Mouse (Mus musculus): ENCODE data around the gene Setd1b.

DNA sequence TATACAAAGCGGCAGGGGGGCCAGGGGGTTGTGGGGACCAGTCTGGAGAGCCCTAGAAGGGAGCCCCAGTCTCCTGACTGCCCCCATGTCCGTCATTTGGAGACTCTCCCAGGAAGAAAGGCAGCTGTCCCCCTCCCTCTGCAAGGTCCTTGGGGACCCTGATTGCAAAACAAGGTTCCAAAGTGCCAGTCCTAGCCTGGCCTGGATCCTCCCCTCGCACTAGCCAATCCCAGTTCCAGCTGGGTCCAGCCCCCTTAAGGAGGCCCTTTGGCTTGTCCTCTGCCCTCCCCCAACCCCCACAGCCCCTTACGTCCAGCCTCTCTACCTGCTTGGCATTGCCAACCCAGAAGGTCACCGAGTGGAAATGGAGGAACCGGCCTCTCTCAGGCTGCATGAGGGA lies 39.5 kb downstream of the Setd1b start:
- TF ChIP-seq GATA1 (IDR thresholded peaks at IDR 0.05; ENCODE audit: low read length) (no peak), TAL1 (IDR thresholded peaks at IDR 0.05; ENCODE audit: low read length) (no peak)

All from erythroblast, embryonic 14.5 days (primary cell).